Mouse (Mus musculus): ENCODE measurements around the gene Il11ra1. TPM values are rescaled to one million over a fixed set of nuclear protein-coding genes. Genes with fewer than 3 reads are reported as not detected.

Gene Il11ra1
- polyA plus RNA-seq, 1 experiment = 64.9 TPM

- H3K4me3 ChIP-seq (replicated peaks; ENCODE audit: insufficient read depth, low read depth, low read length) = no peak overlapping the region
- no peak overlapping the region for H3K27ac ChIP-seq (ENCODE audit: insufficient read depth, low read length)
- no peak for DNase-seq
- H3K4me1 ChIP-seq (ENCODE audit: control insufficient read depth, insufficient read depth, low read length) = peaks cover 36% of the 10 kb centered on the region
- TF ChIP-seq POLR2A (IDR thresholded peaks at IDR 0.05; ENCODE audit: borderline replicate concordance, insufficient read depth, low read length) (no peak), CTCF (IDR thresholded peaks at IDR 0.05; ENCODE audit: borderline replicate concordance, insufficient read depth, low read depth, low read length) (no peak)
- WGBS = 49% methylated on average over 8 of the region's 8 CpGs
- no peaks in the 10 kb centered on the region for H3K27me3 ChIP-seq (ENCODE audit: control insufficient read depth, insufficient read depth, low read length)
Measured at GRCm38 (mm10) chr4:41672522-41672963, 27.2 kb upstream of the Il11ra1 start.

GRCm38 (mm10) chr4:41673186-41673585, 26.6 kb upstream of the Il11ra1 start:
- DNase-seq = no peak
- Histone ChIP-seq H3K4me1 (ENCODE audit: control insufficient read depth, insufficient read depth, low read length) (peaks cover 38% of the 10 kb centered on the region), H3K27ac (ENCODE audit: insufficient read depth, low read length) (no peak overlapping the region), H3K27me3 (ENCODE audit: control insufficient read depth, insufficient read depth, low read length) (no peaks in the 10 kb centered on the region), H3K4me3 (replicated peaks; ENCODE audit: insufficient read depth, low read depth, low read length) (no peak overlapping the region)
- 33% methylated on average over 19 of the region's 19 CpGs for WGBS
- TF ChIP-seq POLR2A (IDR thresholded peaks at IDR 0.05; ENCODE audit: borderline replicate concordance, insufficient read depth, low read length) = no peak
- no peak for TF ChIP-seq CTCF (IDR thresholded peaks at IDR 0.05; ENCODE audit: borderline replicate concordance, insufficient read depth, low read depth, low read length)

GRCm38 (mm10) chr4:41676248-41677005, 23.4 kb upstream of the Il11ra1 start:
- TF ChIP-seq CTCF (IDR thresholded peaks at IDR 0.05; ENCODE audit: borderline replicate concordance, insufficient read depth, low read depth, low read length) (no peak), POLR2A (IDR thresholded peaks at IDR 0.05; ENCODE audit: borderline replicate concordance, insufficient read depth, low read length) (no peak; the same call in 1 of the 2 replicates)
- WGBS = 7% methylated on average over 17 of the region's 17 CpGs
- peak overlapping the region; percentile 16 for H3K4me3 ChIP-seq (replicated peaks; ENCODE audit: insufficient read depth, low read depth, low read length)
- H3K27me3 ChIP-seq (ENCODE audit: control insufficient read depth, insufficient read depth, low read length) = no peaks in the 10 kb centered on the region
- peak; percentile 62 to 70 for DNase-seq
- peaks cover 60% of the 10 kb centered on the region for H3K4me1 ChIP-seq (ENCODE audit: control insufficient read depth, insufficient read depth, low read length)
- H3K27ac ChIP-seq (ENCODE audit: insufficient read depth, low read length) = peak overlapping the region; percentile 35

- Histone ChIP-seq H3K27ac (ENCODE audit: insufficient read depth, low read length) (peak overlapping the region; percentile 35), H3K27me3 (ENCODE audit: control insufficient read depth, insufficient read depth, low read length) (no peaks in the 10 kb centered on the region), H3K4me3 (replicated peaks; ENCODE audit: insufficient read depth, low read depth, low read length) (no peak overlapping the region), H3K4me1 (ENCODE audit: control insufficient read depth, insufficient read depth, low read length) (peaks cover 66% of the 10 kb centered on the region)
- WGBS = 12% methylated on average over 13 of the region's 13 CpGs
- no peak for TF ChIP-seq CTCF (IDR thresholded peaks at IDR 0.05; ENCODE audit: borderline replicate concordance, insufficient read depth, low read depth, low read length)
- peak; percentile 15; the same call in 1 of the 2 replicates for TF ChIP-seq POLR2A (IDR thresholded peaks at IDR 0.05; ENCODE audit: borderline replicate concordance, insufficient read depth, low read length)
- DNase-seq = peak; percentile 71 to 82
Measured at GRCm38 (mm10) chr4:41677006-41677629, 22.7 kb upstream of the Il11ra1 start.

- 57% methylated on average over 6 of the region's 6 CpGs for WGBS
- H3K27ac ChIP-seq (ENCODE audit: insufficient read depth, low read length) = 0 out of 2 replicates have a peak overlapping the region, but pooled peaks have one; percentile 15
Measured at GRCm38 (mm10) chr4:41678863-41679262, 20.9 kb upstream of the Il11ra1 start.

GRCm38 (mm10) chr4:41679291-41679690, 20.5 kb upstream of the Il11ra1 start:
- no peak overlapping the region for H3K4me3 ChIP-seq (replicated peaks; ENCODE audit: insufficient read depth, low read depth, low read length)
- TF ChIP-seq POLR2A (IDR thresholded peaks at IDR 0.05; ENCODE audit: borderline replicate concordance, insufficient read depth, low read length) (no peak), CTCF (IDR thresholded peaks at IDR 0.05; ENCODE audit: borderline replicate concordance, insufficient read depth, low read depth, low read length) (no peak)
- H3K27ac ChIP-seq (ENCODE audit: insufficient read depth, low read length) = 0 out of 2 replicates have a peak overlapping the region, but pooled peaks have one; percentile 15
- peaks cover 64% of the 10 kb centered on the region for H3K4me1 ChIP-seq (ENCODE audit: control insufficient read depth, insufficient read depth, low read length)
- no peaks in the 10 kb centered on the region for H3K27me3 ChIP-seq (ENCODE audit: control insufficient read depth, insufficient read depth, low read length)
- WGBS = 34% methylated on average over 2 of the region's 2 CpGs
- DNase-seq = no peak

More at GRCm38 (mm10) chr4:41678863-41679262, 20.9 kb upstream of the Il11ra1 start:
- TF ChIP-seq POLR2A (IDR thresholded peaks at IDR 0.05; ENCODE audit: borderline replicate concordance, insufficient read depth, low read length) = no peak
- TF ChIP-seq CTCF (IDR thresholded peaks at IDR 0.05; ENCODE audit: borderline replicate concordance, insufficient read depth, low read depth, low read length) = no peak
- peaks cover 64% of the 10 kb centered on the region for H3K4me1 ChIP-seq (ENCODE audit: control insufficient read depth, insufficient read depth, low read length)
- no peaks in the 10 kb centered on the region for H3K27me3 ChIP-seq (ENCODE audit: control insufficient read depth, insufficient read depth, low read length)
- H3K4me3 ChIP-seq (replicated peaks; ENCODE audit: insufficient read depth, low read depth, low read length) = no peak overlapping the region
- DNase-seq = no peak

- H3K27ac ChIP-seq (ENCODE audit: insufficient read depth, low read length) = peak overlapping the region; percentile 3; the same call in 1 of the 2 replicates
- H3K4me3 ChIP-seq (replicated peaks; ENCODE audit: insufficient read depth, low read depth, low read length) = no peak overlapping the region
- WGBS = 31% methylated on average over 4 of the region's 4 CpGs
- no peak for TF ChIP-seq CTCF (IDR thresholded peaks at IDR 0.05; ENCODE audit: borderline replicate concordance, insufficient read depth, low read depth, low read length)
- TF ChIP-seq POLR2A (IDR thresholded peaks at IDR 0.05; ENCODE audit: borderline replicate concordance, insufficient read depth, low read length) = no peak
- DNase-seq = peak in 1 of 2 experiments; percentile 53
- no peaks in the 10 kb centered on the region for H3K27me3 ChIP-seq (ENCODE audit: control insufficient read depth, insufficient read depth, low read length)
- H3K4me1 ChIP-seq (ENCODE audit: control insufficient read depth, insufficient read depth, low read length) = peaks cover 59% of the 10 kb centered on the region
Measured at GRCm38 (mm10) chr4:41681176-41681575, 18.6 kb upstream of the Il11ra1 start.
